Mouse (Mus musculus) heart, adult 2 months (tissue): ENCODE measurements around the gene Gda. TPM values are rescaled to one million over a fixed set of nuclear protein-coding genes. Genes with fewer than 3 reads are reported as not detected.

Experiments
- DNase-seq, 2 experiments: peaks; one replicate each; pipeline ENCODE4 v3.0.0; 2021
- H3K27ac ChIP-seq: fragments of 200-600 bp; 2 replicates; pipeline ENCODE4 v1.8.1; 2022
- H3K27me3 ChIP-seq: fragments of 200-500 bp; 2 replicates; pipeline ENCODE4 v1.6.1; 2012; ENCODE audit warnings: mild to moderate bottlenecking, low read length, inconsistent platforms, mixed read lengths; ENCODE audit not compliant: control insufficient read depth, insufficient read depth
- H3K36me3 ChIP-seq: fragments of 200-500 bp; 2 replicates; pipeline ENCODE4 v1.6.1; 2012; ENCODE audit warnings: low read length, inconsistent platforms; ENCODE audit not compliant: control insufficient read depth, insufficient read depth
- H3K4me1 ChIP-seq: fragments of 200-500 bp; 2 replicates; pipeline ENCODE4 v1.6.1; 2011; ENCODE audit warnings: low read length; ENCODE audit not compliant: control insufficient read depth, insufficient read depth
- H3K4me3 ChIP-seq: fragments of 200-600 bp; 2 replicates; pipeline ENCODE4 v1.8.1; 2022
- H3K79me2 ChIP-seq: fragments of 200-500 bp; replicated peaks from 2 replicates; pipeline ENCODE4 v1.6.1; 2012; ENCODE audit warnings: mild to moderate bottlenecking, inconsistent platforms, low read length, moderate library complexity, mixed read lengths; ENCODE audit not compliant: control insufficient read depth, insufficient read depth
- H3K9ac ChIP-seq: fragments of 200-500 bp; 2 replicates; pipeline ENCODE4 v1.6.1; 2012; ENCODE audit warnings: low read depth, mild to moderate bottlenecking, control low read depth, inconsistent platforms, low read length, mixed read lengths
- CTCF ChIP-seq: fragments of 200-600 bp; IDR thresholded peaks from 2 replicates; pipeline ENCODE4 v1.8.1; 2022; ENCODE audit warnings: antibody characterized with exemption, mild to moderate bottlenecking, moderate library complexity
- EP300 ChIP-seq: fragments of 200-500 bp; IDR thresholded peaks from 2 replicates; pipeline ENCODE4 v1.6.1; 2011; ENCODE audit warnings: low read depth, low read length, control low read depth; ENCODE audit not compliant: insufficient read depth
- POLR2A ChIP-seq: fragments of 200-500 bp; IDR thresholded peaks from 2 replicates; pipeline ENCODE4 v1.6.1; 2011; ENCODE audit warnings: mild to moderate bottlenecking, low read depth, low read length, control low read depth; ENCODE audit not compliant: insufficient read depth
- WGBS: fragments of 180-500 bp; shearing (Covaris S2); methylation state at CpG from one replicate; pipeline ENCODE4 v1.1.7; 2018; 5-methylcytosine and 5-hydroxymethylcytosine counted together
- intact Hi-C: fragments of 180-260 bp; cut with DNase I; formaldehyde crosslinking; loops from one replicate; pipeline ENCODE4 v1.15.1; 2025
- polyA plus RNA-seq: library from polyadenylated mRNA; depleted of rRNA; stranded (reverse); fragments of >200 nt; gene quantifications from 2 replicates; pipeline ENCODE4 v1.2.3, GENCODE M21; 2012
- total RNA-seq, 2 experiments: library from RNA; stranded (reverse); gene quantifications; 2 replicates each; pipeline ENCODE4 v1.2.3; 2021

Gene Gda
- total and polyA plus RNA-seq, 3 experiments = 4.3 to 38.7 (median 17.5) TPM

GRCm38 (mm10) chr19:21376445-21377218 lies 96.6 kb downstream of the Gda start:
- Histone ChIP-seq H3K36me3 (no peaks in the 10 kb centered on the region; the same call in 1 of the 2 replicates), H3K27ac (peak overlapping the region; percentile 45), H3K9ac (no peak overlapping the region), H3K4me1 (peaks cover 6% of the 10 kb centered on the region), H3K4me3 (no peak overlapping the region), H3K79me2 (no peaks in the 10 kb centered on the region), H3K27me3 (no peaks in the 10 kb centered on the region)
- DNase-seq = peak; percentile 44 to 52
- 73% methylated on average over 4 of the region's 4 CpGs for WGBS
- TF ChIP-seq POLR2A = no peak
- TF ChIP-seq CTCF = no peak
- 0 out of 2 replicates have a peak, but pooled peaks have one; percentile 12 for TF ChIP-seq EP300
- intact Hi-C loops = loop anchor here (10.0 kb wide), 1 partner anchor 278 kb away; the partner anchor contains the start of genes 1110059E24Rik and Abhd17b

GRCm38 (mm10) chr19:21373073-21373755 lies 100.0 kb downstream of the Gda start:
- intact Hi-C loops = loop anchor here (1.0 to 10.0 kb wide), 7 partner anchors 99 to 374 kb away; partner anchors contain the start of genes 1110059E24Rik, Abhd17b and Zfand5
- WGBS = 49% methylated on average over 11 of the region's 11 CpGs

GRCm38 (mm10) chr19:21372395-21373072 lies 100.7 kb downstream of the Gda start:
- H3K36me3 ChIP-seq = no peaks in the 10 kb centered on the region
- no peak for DNase-seq
- TF ChIP-seq POLR2A (no peak), CTCF (peak; percentile 47)
- H3K4me3 ChIP-seq = no peak overlapping the region
- WGBS = 72% methylated on average over 12 of the region's 12 CpGs
- intact Hi-C loops = loop anchor here (1.0 to 10.0 kb wide), 7 partner anchors 100 to 375 kb away; partner anchors contain the start of genes 1110059E24Rik, Abhd17b and Zfand5
- H3K27me3 ChIP-seq = no peaks in the 10 kb centered on the region
- H3K79me2 ChIP-seq = no peaks in the 10 kb centered on the region
- no peak overlapping the region for H3K9ac ChIP-seq
- H3K4me1 ChIP-seq = peaks cover 6% of the 10 kb centered on the region
- no peak overlapping the region for H3K27ac ChIP-seq

More at GRCm38 (mm10) chr19:21373073-21373755, 100.0 kb downstream of the Gda start:
- Histone ChIP-seq H3K27me3 (no peaks in the 10 kb centered on the region), H3K4me3 (no peak overlapping the region), H3K9ac (no peak overlapping the region), H3K36me3 (no peaks in the 10 kb centered on the region), H3K4me1 (peaks cover 6% of the 10 kb centered on the region), H3K79me2 (no peaks in the 10 kb centered on the region), H3K27ac (no peak overlapping the region)
- DNase-seq = no peak
- TF ChIP-seq CTCF (peak; percentile 96), EP300 (no peak), POLR2A (no peak)

GRCm38 (mm10) chr19:21371337-21371736 lies 101.9 kb downstream of the Gda start:
- 51% methylated on average over 2 of the region's 2 CpGs for WGBS
- intact Hi-C loops = loop anchor here (5.0 to 10.0 kb wide), 3 partner anchors 99 to 376 kb away; partner anchors contain the start of genes 1110059E24Rik, Abhd17b and Zfand5

GRCm38 (mm10) chr19:21370782-21371181 lies 102.5 kb downstream of the Gda start:
- intact Hi-C loops = loop anchor here (5.0 to 10.0 kb wide), 3 partner anchors 98 to 377 kb away; partner anchors contain the start of genes 1110059E24Rik, Abhd17b and Zfand5
- Histone ChIP-seq H3K27me3 (no peaks in the 10 kb centered on the region), H3K36me3 (no peaks in the 10 kb centered on the region), H3K4me3 (no peak overlapping the region), H3K9ac (no peak overlapping the region), H3K79me2 (no peaks in the 10 kb centered on the region), H3K4me1 (no peaks in the 10 kb centered on the region), H3K27ac (no peak overlapping the region)
- TF ChIP-seq EP300 (no peak), POLR2A (no peak), CTCF (no peak)
- no peak for DNase-seq
- WGBS = 91% methylated on average over 8 of the region's 8 CpGs

More at GRCm38 (mm10) chr19:21371337-21371736, 101.9 kb downstream of the Gda start:
- TF ChIP-seq EP300 (no peak), POLR2A (no peak), CTCF (peak; percentile 53)
- DNase-seq = no peak
- Histone ChIP-seq H3K9ac (no peak overlapping the region), H3K27me3 (no peaks in the 10 kb centered on the region), H3K27ac (no peak overlapping the region), H3K36me3 (no peaks in the 10 kb centered on the region), H3K79me2 (no peaks in the 10 kb centered on the region), H3K4me1 (no peaks in the 10 kb centered on the region; the same call in 1 of the 2 replicates), H3K4me3 (no peak overlapping the region)
